Mouse (Mus musculus): ENCODE results near the gene Tcf12.

DNA sequence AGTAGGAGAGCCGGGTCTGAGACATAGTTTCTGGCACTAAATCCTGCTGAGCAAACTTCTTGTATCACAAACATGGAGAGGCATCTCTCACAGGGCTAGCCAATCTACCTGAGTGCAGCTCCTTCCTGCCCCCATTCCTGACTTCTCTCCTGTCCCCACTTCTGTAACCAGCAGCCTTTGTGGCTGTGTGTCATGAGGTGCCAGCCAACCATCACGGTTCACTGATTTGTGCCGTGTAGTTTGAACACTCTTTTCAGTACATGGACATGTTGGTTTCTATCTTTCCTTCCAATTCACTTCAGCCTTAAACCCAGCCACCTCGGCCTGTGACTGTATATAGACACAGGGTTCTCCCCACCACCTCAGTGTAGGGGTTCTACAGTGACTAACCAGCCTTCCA is 280.7 kb downstream of the Tcf12 start:
- TF ChIP-seq POLR2A (IDR thresholded peaks at IDR 0.05; ENCODE audit: low read depth, low read length) (no peak), CTCF (IDR thresholded peaks at IDR 0.05; ENCODE audit: extremely low read depth, insufficient read depth, insufficient read length, insufficient replicate concordance) (no peak)

Measured in spleen, adult 2 months (tissue).